Mouse (Mus musculus) C2C12 (cell line): ENCODE data around the gene Foxb1.

Source experiments
- CEBPB ChIP-seq: IDR thresholded peaks from one replicate; pipeline ENCODE4 v1.6.1; 2011; ENCODE audit warnings: low read depth, mild to moderate bottlenecking, control low read depth, moderate library complexity
- CTCF ChIP-seq: IDR thresholded peaks from one replicate; pipeline ENCODE4 v1.5.1; 2011; ENCODE audit not compliant: control insufficient read depth, insufficient read depth, insufficient read length
- FOSL1 ChIP-seq: IDR thresholded peaks from one replicate; pipeline ENCODE4 v1.8.0; 2011; ENCODE audit warnings: mild to moderate bottlenecking, low read length; ENCODE audit not compliant: poor library complexity, insufficient read depth, severe bottlenecking
- MAX ChIP-seq: IDR thresholded peaks from one replicate; pipeline ENCODE4 v1.6.1; 2011; ENCODE audit warnings: mild to moderate bottlenecking, control low read depth
- MYOD1 ChIP-seq: IDR thresholded peaks from one replicate; pipeline ENCODE4 v1.6.1; 2011; ENCODE audit warnings: low read depth; ENCODE audit not compliant: control insufficient read depth, insufficient read length
- MYOG ChIP-seq: IDR thresholded peaks from one replicate; pipeline ENCODE4 v1.6.1; 2011; ENCODE audit not compliant: control insufficient read depth, insufficient read length; ENCODE audit errors: extremely low read depth
- USF1 ChIP-seq: IDR thresholded peaks from one replicate; pipeline ENCODE4 v1.6.1; 2011; ENCODE audit warnings: low read depth, mild to moderate bottlenecking, control low read depth, moderate library complexity

DNA sequence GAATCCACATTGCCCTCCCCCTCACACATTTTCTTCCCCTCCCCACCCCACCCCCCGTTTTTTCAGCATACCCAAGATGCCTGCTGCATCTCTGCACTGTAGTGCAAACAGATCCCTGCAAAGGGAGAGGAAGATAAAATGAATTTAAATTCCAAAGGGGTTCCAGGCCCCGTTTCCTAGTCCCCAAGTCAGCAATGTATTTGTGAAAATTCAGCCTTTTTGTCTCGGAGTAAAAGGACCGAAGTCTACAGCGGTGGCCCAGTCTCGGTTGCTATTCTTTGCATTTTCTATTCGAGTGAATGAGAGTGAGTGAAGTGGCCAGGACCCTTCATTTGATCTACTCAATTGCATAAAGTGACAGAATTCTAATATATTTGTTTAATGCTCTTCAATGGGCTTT is 6.4 kb downstream of the Foxb1 start:
- no peak for TF ChIP-seq CTCF
- TF ChIP-seq FOSL1: no peak
- no peak for TF ChIP-seq CEBPB
- no peak for TF ChIP-seq USF1
- TF ChIP-seq MAX: no peak
- TF ChIP-seq MYOG: no peak
- no peak for TF ChIP-seq MYOD1
